Mouse (Mus musculus) myocyte (in vitro differentiated cells): ENCODE data around the gene Kansl2.

Source experiments
- CEBPB ChIP-seq: IDR thresholded peaks from 2 replicates; pipeline ENCODE4 v1.6.1; 2011; ENCODE audit warnings: mild to moderate bottlenecking, moderate library complexity; ENCODE audit not compliant: poor library complexity, insufficient read depth, severe bottlenecking
- E2F4 ChIP-seq: IDR thresholded peaks from one replicate; pipeline ENCODE4 v1.6.1; 2011; ENCODE audit warnings: mild to moderate bottlenecking, control low read depth, moderate library complexity; ENCODE audit not compliant: insufficient read depth
- MAX ChIP-seq: IDR thresholded peaks from one replicate; pipeline ENCODE4 v1.6.1; 2011; ENCODE audit warnings: low read depth, mild to moderate bottlenecking, control low read depth
- MYOD1 ChIP-seq, 3 experiments: IDR thresholded peaks; one replicate each; pipeline ENCODE4 v1.6.1; 2011; ENCODE audit warnings: control low read depth in 2 of 3, low read depth in 2 of 3, mild to moderate bottlenecking in 2 of 3, moderate library complexity in 1 of 3; ENCODE audit not compliant: insufficient read length in 2 of 3, control insufficient read depth in 1 of 3
- MYOG ChIP-seq, 3 experiments: IDR thresholded peaks; one replicate each; pipeline ENCODE4 v1.6.1; 2011; ENCODE audit warnings: control low read depth in 2 of 3, low read depth in 2 of 3, mild to moderate bottlenecking in 2 of 3; ENCODE audit not compliant: insufficient read length in 2 of 3, control insufficient read depth in 1 of 3, insufficient read depth in 1 of 3
- POLR2A ChIP-seq: IDR thresholded peaks from one replicate; pipeline ENCODE4 v1.6.1; 2011; ENCODE audit warnings: low read depth, mild to moderate bottlenecking, control low read depth, moderate library complexity; ENCODE audit not compliant: insufficient read length
- POLR2AphosphoS2 ChIP-seq: IDR thresholded peaks from one replicate; pipeline ENCODE4 v1.6.1; 2011; ENCODE audit warnings: low read depth, control low read depth; ENCODE audit not compliant: insufficient read length
- TCF12 ChIP-seq: IDR thresholded peaks from one replicate; pipeline ENCODE4 v1.6.1; 2011; ENCODE audit warnings: mild to moderate bottlenecking, control low read depth; ENCODE audit not compliant: poor library complexity, insufficient read depth, severe bottlenecking
- TCF3 ChIP-seq: IDR thresholded peaks from one replicate; pipeline ENCODE4 v1.6.1; 2011; ENCODE audit warnings: low read depth, control low read depth; ENCODE audit not compliant: insufficient read length
- USF1 ChIP-seq: IDR thresholded peaks from one replicate; pipeline ENCODE4 v1.6.1; 2011; ENCODE audit warnings: low read depth, mild to moderate bottlenecking, control low read depth, moderate library complexity

- TF ChIP-seq TCF12 (no peak), CEBPB (no peak), MYOG (IDR thresholded peaks at IDR 0.05; ENCODE audit: control insufficient read depth in 1 of 3, insufficient read depth in 1 of 3, insufficient read length in 2 of 3, low read depth in 2 of 3) (no peak), POLR2A (no peak), MAX (no peak), E2F4 (no peak), TCF3 (no peak), MYOD1 (IDR thresholded peaks at IDR 0.05; ENCODE audit: control insufficient read depth in 1 of 3, insufficient read length in 2 of 3, low read depth in 2 of 3) (no peak), USF1 (no peak), POLR2AphosphoS2 (no peak)
Observed at GRCm38 (mm10) chr15:98492102-98492501, 42.0 kb downstream of the Kansl2 start, which contains the start of gene Olfr279.
